Mouse (Mus musculus): Measurements from ENCODE around the gene Hlcs.

- TF ChIP-seq CTCF (IDR thresholded peaks at IDR 0.05; ENCODE audit: borderline replicate concordance, insufficient read depth, low read depth, low read length) (no peak), POLR2A (IDR thresholded peaks at IDR 0.05; ENCODE audit: borderline replicate concordance, insufficient read depth, low read length) (no peak)
Observed at GRCm38 (mm10) chr16:94250640-94251349, 62.6 kb downstream of the Hlcs start.

Data from cerebellum, adult 2 months (tissue).